Comparison of ENCODE assay signal across 25 mouse cellular contexts in genomic region chr3:153895454-153895853, GRCm38 (mm10). TPM values are rescaled to one million over a fixed set of nuclear protein-coding genes. Genes with fewer than 3 reads are reported as not detected.
A peak's percentile ranks its signal among the peaks of the same experiment; 100 is the strongest.
DNase-seq lines count a peak whose midpoint lies in the region; ATAC-seq lines count a peak whose summit lies in the region.
"Had no signal": no experiment of that assay in that cellular context is flagged by ENCODE, and none has a peak within 500 bp of the region (broad histone marks: within the 10 kb centered on the region; RNA-seq: fewer than 3 reads in every experiment).

No protein-coding gene starts in this region.

- no peak overlapping the region for H3K27ac ChIP-seq in forebrain, embryonic 14.5 days (ENCODE audit: low read depth, low read length)
- H3K27ac ChIP-seq: embryonic facial prominence, embryonic 15.5 days; heart, embryonic 13.5 days; hindbrain, embryonic 10.5 days; kidney, postnatal 0 days had no signal

- H3K36me3 ChIP-seq in forebrain, embryonic 14.5 days (ENCODE audit: control insufficient read depth, insufficient read depth, low read length), result no peaks in the 10 kb centered on the region
- H3K36me3 ChIP-seq: embryonic facial prominence, embryonic 15.5 days; heart, embryonic 13.5 days; hindbrain, embryonic 10.5 days had no signal

- no peaks in the 10 kb centered on the region for H3K9me3 ChIP-seq in forebrain, embryonic 14.5 days (replicated peaks; ENCODE audit: control insufficient read depth, low read length)
- H3K9me3 ChIP-seq: embryonic facial prominence, embryonic 15.5 days; heart, embryonic 13.5 days; hindbrain, embryonic 10.5 days had no signal

- ATAC-seq in CD4-positive, CD25-positive, alpha-beta regulatory T cell, adult 4 months, result peak; percentile 67
- peak; percentile 67 for ATAC-seq in megakaryocyte, adult 5-6 weeks (ENCODE audit: poor library complexity, severe bottlenecking)
- no peak for ATAC-seq in forebrain, embryonic 14.5 days
- ATAC-seq: intestine, embryonic 16.5 days had no signal

- no peak overlapping the region for H3K4me2 ChIP-seq in forebrain, embryonic 14.5 days (ENCODE audit: low read length)
- H3K4me2 ChIP-seq: embryonic facial prominence, embryonic 15.5 days; heart, embryonic 13.5 days had no signal

- DNase-seq in CD4-positive helper T cell, adult 2 months (ENCODE audit: low read depth, low spot score), result peak; percentile 72
- DNase-seq in thymus, postnatal 14 days, result peak; percentile 85
- DNase-seq in spleen, adult 18-20 months, result no peak
- no peak for DNase-seq in cerebellum, postnatal 14 days
- no peak for DNase-seq in forebrain, embryonic 14.5 days (ENCODE audit: low spot score)
- DNase-seq: adrenal gland, postnatal 25 days; cerebellum, adult 8-10 months; embryo, embryonic 11 days; gastrocnemius, postnatal 36 days; layer of hippocampus, postnatal 36 days; liver; lung, adult 18-20 months; lung, postnatal 36 days; midbrain, embryonic 14.5 days; right cerebral cortex, adult 18-20 months had no signal

- H3K4me3 ChIP-seq in forebrain, embryonic 14.5 days (ENCODE audit: low read depth, low read length), result no peak overlapping the region
- H3K4me3 ChIP-seq: embryonic facial prominence, embryonic 15.5 days; heart, embryonic 13.5 days; hindbrain, embryonic 10.5 days; myocyte had no signal

- no peaks in the 10 kb centered on the region for H3K4me1 ChIP-seq in forebrain, embryonic 14.5 days (ENCODE audit: control insufficient read depth, insufficient read depth, low read length)
- H3K4me1 ChIP-seq: embryonic facial prominence, embryonic 15.5 days; heart, embryonic 13.5 days; hindbrain, embryonic 10.5 days had no signal

- no peaks in the 10 kb centered on the region for H3K27me3 ChIP-seq in forebrain, embryonic 14.5 days (replicated peaks; ENCODE audit: control insufficient read depth, insufficient read depth, low read length)
- H3K27me3 ChIP-seq: embryonic facial prominence, embryonic 15.5 days; heart, embryonic 13.5 days had no signal

- no peak overlapping the region for H3K9ac ChIP-seq in forebrain, embryonic 14.5 days (ENCODE audit: low read length)
- H3K9ac ChIP-seq: embryonic facial prominence, embryonic 15.5 days; heart, embryonic 13.5 days had no signal

- WGBS in forebrain, embryonic 14.5 days, result 87% methylated on average over 3 of the region's 3 CpGs

RNA-seq across cellular contexts. Expression of gene Msh4, which starts 10.5 kb away (rescaled TPM):
- polyA plus RNA-seq in CD4-positive, CD25-positive, alpha-beta regulatory T cell, adult 4 months (2017; shearing (Covaris generic)), result not detected
- total RNA-seq in megakaryocyte, adult 5-6 weeks (2015), result 0.33 TPM in 1 of 2 replicates, not detected in the other
- total RNA-seq in megakaryocyte, adult 5-6 weeks (2017), result 0.04 and 0.08 TPM in 2 replicates
- 0.06 TPM in 1 of 2 replicates, not detected in the other for polyA plus RNA-seq in forebrain, embryonic 14.5 days (2014; fragmentation: Nextera tagmentation; extraction: Ambion mirVana)
- total RNA-seq: gastrocnemius, postnatal 36 days had no signal

RNA-seq across cellular contexts. Expression of gene Rabggtb, which starts 17.4 kb away (rescaled TPM):
- polyA plus RNA-seq in CD4-positive, CD25-positive, alpha-beta regulatory T cell, adult 4 months (2017; shearing (Covaris generic)), result 10 to 100 TPM; 40.3 to 48.1 TPM
- total RNA-seq in megakaryocyte, adult 5-6 weeks (2015), result 46.1 and 63.0 TPM in 2 replicates
- total RNA-seq in megakaryocyte, adult 5-6 weeks (2017), result 54.2 and 60.8 TPM in 2 replicates
- polyA plus RNA-seq in forebrain, embryonic 14.5 days (2014; fragmentation: Nextera tagmentation; extraction: Ambion mirVana), result 49.1 and 55.4 TPM in 2 replicates

RNA-seq across cellular contexts. Expression of gene Acadm, which starts 49.0 kb away (rescaled TPM):
- polyA plus RNA-seq in CD4-positive, CD25-positive, alpha-beta regulatory T cell, adult 4 months (2017; shearing (Covaris generic)), result 10 to 100 TPM; 38.4 to 40.9 TPM
- 47.8 and 56.5 TPM in 2 replicates for total RNA-seq in megakaryocyte, adult 5-6 weeks (2015)
- total RNA-seq in megakaryocyte, adult 5-6 weeks (2017), result 166 and 238 TPM in 2 replicates
- polyA plus RNA-seq in forebrain, embryonic 14.5 days (2014; fragmentation: Nextera tagmentation; extraction: Ambion mirVana), result 42.1 and 47.5 TPM in 2 replicates

RNA-seq across cellular contexts. Expression of gene Asb17, which starts 51.4 kb away (rescaled TPM):
- not detected for polyA plus RNA-seq in CD4-positive, CD25-positive, alpha-beta regulatory T cell, adult 4 months (2017; shearing (Covaris generic))
- total RNA-seq in megakaryocyte, adult 5-6 weeks (2015), result 0.54 TPM in 1 of 2 replicates, not detected in the other
- not detected in 2 replicates for total RNA-seq in megakaryocyte, adult 5-6 weeks (2017)
- polyA plus RNA-seq in forebrain, embryonic 14.5 days (2014; fragmentation: Nextera tagmentation; extraction: Ambion mirVana), result not detected in 2 replicates
- total RNA-seq: adrenal gland, postnatal 25 days; gastrocnemius, postnatal 36 days; layer of hippocampus, adult 18-20 months; layer of hippocampus, postnatal 36 days; left cerebral cortex, postnatal 25 days had no signal
- polyA plus RNA-seq: kidney, postnatal 0 days; midbrain, embryonic 14.5 days; myocyte had no signal

Comparison
In these comparisons a context has a peak if more than half of its experiments do, and no peak if none do; other contexts are left out.
1. DNase-seq: peak in CD4-positive helper T cell, adult 2 months (single experiment) and thymus, postnatal 14 days (single experiment); none in spleen, adult 18-20 months (0 of 2), cerebellum, postnatal 14 days (0 of 2) and forebrain, embryonic 14.5 days (single experiment).